Mouse (Mus musculus) embryonic fibroblast, embryonic 13.5 days (primary cell): Measurements from ENCODE around the gene Otx1. TPM values are rescaled to one million over a fixed set of nuclear protein-coding genes. Genes with fewer than 3 reads are reported as not detected.

ENCODE experiments used
- H3K27ac ChIP-seq: 2 replicates; pipeline ENCODE4 v1.5.1; 2012; ENCODE audit warnings: low read length, control low read depth, inconsistent platforms; ENCODE audit not compliant: insufficient read depth
- H3K4me1 ChIP-seq: 2 replicates; pipeline ENCODE4 v1.6.1; 2011; ENCODE audit warnings: low read length; ENCODE audit not compliant: control insufficient read depth, insufficient read depth
- H3K4me3 ChIP-seq: 2 replicates; pipeline ENCODE4 v1.5.1; 2011; ENCODE audit warnings: mild to moderate bottlenecking, control low read depth, low read length; ENCODE audit not compliant: insufficient read depth
- CTCF ChIP-seq: IDR thresholded peaks from 2 replicates; pipeline ENCODE4 v1.5.1; 2011; ENCODE audit warnings: mild to moderate bottlenecking, control low read depth, low read length, moderate library complexity, borderline replicate concordance; ENCODE audit not compliant: insufficient read depth
- POLR2A ChIP-seq: IDR thresholded peaks from 2 replicates; pipeline ENCODE4 v1.6.1; 2011; ENCODE audit warnings: low read depth, mild to moderate bottlenecking, control low read depth, low read length, moderate library complexity
- polyA plus RNA-seq: library from polyadenylated mRNA; stranded (reverse); fragments of >200 nt; gene quantifications from 2 replicates; pipeline ENCODE4 v1.2.4, GENCODE M21; 2011; ENCODE audit warnings: low read depth; ENCODE audit not compliant: missing spikeins, insufficient read length

Otx1 gene
- polyA plus RNA-seq, 1 experiment: not detected

DNA sequence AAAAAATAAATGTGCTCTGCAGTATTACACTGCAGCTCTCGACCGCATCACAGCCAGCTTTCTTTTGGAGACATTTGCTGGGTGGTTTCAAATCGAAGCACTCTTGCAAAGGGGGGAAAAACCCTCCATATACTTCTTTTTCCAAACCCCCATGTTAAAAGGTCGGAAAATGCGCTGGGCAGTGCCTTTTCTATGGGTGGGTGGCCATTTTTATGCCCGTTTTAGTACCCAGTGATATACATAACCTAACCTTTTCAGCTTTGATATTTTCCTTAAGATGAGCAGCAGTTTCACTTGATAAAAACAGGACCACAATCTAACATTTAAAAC lies 5.0 kb upstream of the Otx1 start:
- no peak overlapping the region for H3K27ac ChIP-seq
- H3K4me1 ChIP-seq: peaks cover 6% of the 10 kb centered on the region; the same call in 1 of the 2 replicates
- TF ChIP-seq POLR2A (no peak), CTCF (no peak)
- no peak overlapping the region for H3K4me3 ChIP-seq

DNA sequence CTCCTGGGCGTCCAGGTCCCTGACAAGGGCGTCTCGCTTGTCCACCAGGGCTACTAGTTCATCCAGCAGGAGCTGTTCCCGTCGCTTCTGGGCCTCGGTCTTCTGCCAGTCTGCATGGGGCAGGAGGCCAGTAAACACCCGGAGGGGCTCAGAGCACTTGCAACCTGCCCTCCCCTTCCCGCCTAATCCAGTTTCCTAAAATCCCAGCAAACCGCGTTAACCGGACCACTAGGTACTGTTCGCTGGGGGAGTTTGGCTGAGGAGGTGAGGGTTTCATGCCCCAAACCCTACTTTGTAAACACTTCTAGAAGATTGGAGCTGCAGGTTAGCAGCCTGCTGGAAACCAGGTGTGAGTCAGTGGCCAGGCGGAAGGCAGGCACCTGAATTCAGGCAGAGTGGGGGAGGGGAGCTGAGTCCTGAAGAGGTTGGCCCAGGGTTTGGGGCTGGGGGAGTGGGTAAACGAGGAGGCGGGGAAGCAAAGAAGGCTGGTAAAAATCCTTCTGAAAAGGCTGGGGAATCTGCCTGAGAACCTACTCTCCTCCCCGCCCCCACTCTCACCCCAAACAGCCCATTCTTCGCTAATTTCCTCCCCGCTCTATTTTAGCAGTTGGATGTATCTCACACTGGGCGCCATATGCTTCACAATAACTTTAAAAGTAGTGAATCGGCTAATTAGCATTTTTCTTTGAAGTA lies 4.5 kb upstream of the Otx1 start:
- Histone ChIP-seq H3K4me1 (peaks cover 6% of the 10 kb centered on the region; the same call in 1 of the 2 replicates), H3K4me3 (no peak overlapping the region), H3K27ac (no peak overlapping the region)
- TF ChIP-seq POLR2A (no peak), CTCF (no peak)

DNA sequence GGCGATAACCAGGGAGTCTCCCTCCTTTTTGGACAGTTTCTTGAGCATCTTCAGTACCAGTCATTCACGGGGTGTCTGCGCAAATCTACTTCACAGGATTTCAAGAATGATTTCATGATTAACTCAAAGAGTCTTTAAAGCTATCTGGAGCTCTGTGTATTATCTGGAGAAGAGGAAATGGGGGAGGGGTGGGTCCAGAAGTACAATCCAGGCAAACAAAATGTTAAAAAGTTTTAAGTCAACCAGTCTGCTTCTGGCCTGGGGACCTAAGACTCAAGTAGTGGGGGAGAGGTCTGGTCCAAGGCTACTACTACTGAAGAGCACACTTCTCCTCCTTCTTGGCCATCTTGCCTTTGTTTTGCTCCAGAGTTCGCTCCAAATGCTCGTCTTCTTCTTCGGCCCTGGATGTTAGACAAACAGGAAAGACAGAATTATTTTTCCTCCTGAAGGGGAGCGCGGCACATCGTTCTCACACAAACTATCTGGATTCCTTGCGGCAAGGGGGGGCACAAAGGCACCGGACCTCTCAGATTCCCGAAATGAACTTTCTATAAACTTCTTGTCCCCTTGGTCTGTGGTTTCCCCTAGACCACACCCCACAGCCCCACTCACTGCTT lies 3.9 kb upstream of the Otx1 start:
- peaks cover 6% of the 10 kb centered on the region; the same call in 1 of the 2 replicates for H3K4me1 ChIP-seq
- H3K4me3 ChIP-seq: no peak overlapping the region
- TF ChIP-seq CTCF: no peak
- no peak overlapping the region for H3K27ac ChIP-seq

DNA sequence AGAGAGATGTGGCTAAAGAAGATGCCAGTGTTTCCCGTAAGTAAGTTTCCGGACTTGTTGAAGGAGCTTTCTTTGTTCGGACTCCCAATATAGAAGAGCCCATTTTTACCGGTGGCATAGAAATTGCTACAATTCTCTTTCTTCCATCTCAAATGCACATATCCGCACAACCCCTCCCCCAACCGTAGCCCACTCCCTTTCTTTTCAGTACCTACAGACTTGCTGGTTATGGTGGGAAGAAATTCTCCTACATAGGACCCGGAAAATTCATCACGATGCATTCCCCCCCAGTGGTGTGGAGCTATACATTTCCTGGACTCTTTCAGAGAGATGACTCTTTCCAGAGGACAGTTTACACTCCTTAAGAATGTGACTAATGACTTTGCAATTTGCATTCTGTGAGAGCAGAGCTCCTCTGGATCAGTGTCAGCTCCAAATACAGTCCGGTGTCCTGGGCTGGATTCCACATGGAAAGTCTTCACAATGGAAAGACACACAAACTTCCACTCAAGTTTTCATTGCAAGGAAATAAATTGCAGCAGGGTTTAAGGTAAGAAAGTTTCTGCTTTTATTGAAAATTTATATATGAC lies 2.7 kb upstream of the Otx1 start:
- Histone ChIP-seq H3K27ac (no peak overlapping the region), H3K4me3 (no peak overlapping the region), H3K4me1 (peaks cover 6% of the 10 kb centered on the region; the same call in 1 of the 2 replicates)
- TF ChIP-seq POLR2A (no peak), CTCF (no peak)

DNA sequence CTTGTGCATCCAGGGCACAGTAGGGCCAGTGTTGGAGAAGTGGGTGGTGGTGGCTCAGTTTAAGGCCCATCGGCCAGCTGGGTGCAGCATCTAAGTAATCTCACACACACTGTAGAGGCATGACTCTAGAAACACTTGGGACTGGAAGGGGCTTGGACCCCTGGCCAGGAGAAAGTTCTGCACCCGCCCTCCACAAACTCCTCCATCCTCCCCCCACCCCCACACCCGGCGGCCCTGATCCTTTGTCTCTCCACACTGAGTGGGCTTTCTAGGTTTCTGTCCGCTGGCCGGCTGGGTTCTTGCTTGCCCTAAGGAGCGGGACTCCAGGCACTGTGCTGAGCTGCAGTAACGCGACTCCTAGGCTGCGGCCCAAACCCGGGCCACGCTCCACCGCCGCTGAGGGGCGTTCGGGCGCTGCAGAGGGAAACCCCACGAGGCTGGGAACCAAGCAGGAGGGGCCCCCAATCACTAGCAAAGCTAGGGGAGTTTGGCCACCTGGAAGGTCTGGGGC lies 1.7 kb upstream of the Otx1 start:
- Histone ChIP-seq H3K4me3 (no peak overlapping the region), H3K4me1 (peaks cover 6% of the 10 kb centered on the region; the same call in 1 of the 2 replicates), H3K27ac (no peak overlapping the region)
- TF ChIP-seq CTCF (no peak), POLR2A (no peak)

DNA sequence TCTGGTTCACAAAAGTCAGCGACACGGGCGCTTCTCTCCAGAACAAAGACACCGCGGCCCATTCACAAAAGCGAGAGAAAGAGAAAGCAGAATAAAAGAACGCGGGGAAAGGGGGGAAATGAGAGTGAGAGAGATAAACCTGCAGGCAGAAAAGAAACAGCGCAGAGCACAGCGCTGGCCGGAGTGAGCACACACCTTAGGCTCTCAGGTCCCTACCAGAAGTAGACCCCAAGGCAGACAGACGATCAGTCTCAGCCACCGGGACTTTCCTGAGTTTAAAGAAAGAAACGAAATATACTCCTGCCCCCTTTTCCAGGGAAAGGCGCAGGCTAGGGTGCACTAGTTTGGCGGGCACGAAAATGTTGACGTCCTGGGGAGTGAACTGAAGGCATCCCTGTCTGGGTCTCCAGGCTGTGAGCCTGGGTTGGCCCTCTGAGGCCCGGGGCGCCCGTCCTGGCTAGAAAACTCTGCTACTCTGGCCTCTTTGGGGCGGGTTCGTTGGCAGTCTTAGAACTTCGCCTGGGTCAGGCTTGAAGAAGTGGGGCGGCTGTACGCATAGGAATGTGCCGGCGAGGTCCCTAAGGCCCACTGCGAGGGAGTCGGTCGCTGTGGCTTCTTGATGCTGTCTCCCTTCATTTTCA lies 764 bp upstream of the Otx1 start:
- peaks cover 5% of the 10 kb centered on the region; the same call in 1 of the 2 replicates for H3K4me1 ChIP-seq
- no peak overlapping the region for H3K27ac ChIP-seq
- peak overlapping the region; percentile 43; the same call in 1 of the 2 replicates for H3K4me3 ChIP-seq
- TF ChIP-seq POLR2A (no peak), CTCF (no peak)

DNA sequence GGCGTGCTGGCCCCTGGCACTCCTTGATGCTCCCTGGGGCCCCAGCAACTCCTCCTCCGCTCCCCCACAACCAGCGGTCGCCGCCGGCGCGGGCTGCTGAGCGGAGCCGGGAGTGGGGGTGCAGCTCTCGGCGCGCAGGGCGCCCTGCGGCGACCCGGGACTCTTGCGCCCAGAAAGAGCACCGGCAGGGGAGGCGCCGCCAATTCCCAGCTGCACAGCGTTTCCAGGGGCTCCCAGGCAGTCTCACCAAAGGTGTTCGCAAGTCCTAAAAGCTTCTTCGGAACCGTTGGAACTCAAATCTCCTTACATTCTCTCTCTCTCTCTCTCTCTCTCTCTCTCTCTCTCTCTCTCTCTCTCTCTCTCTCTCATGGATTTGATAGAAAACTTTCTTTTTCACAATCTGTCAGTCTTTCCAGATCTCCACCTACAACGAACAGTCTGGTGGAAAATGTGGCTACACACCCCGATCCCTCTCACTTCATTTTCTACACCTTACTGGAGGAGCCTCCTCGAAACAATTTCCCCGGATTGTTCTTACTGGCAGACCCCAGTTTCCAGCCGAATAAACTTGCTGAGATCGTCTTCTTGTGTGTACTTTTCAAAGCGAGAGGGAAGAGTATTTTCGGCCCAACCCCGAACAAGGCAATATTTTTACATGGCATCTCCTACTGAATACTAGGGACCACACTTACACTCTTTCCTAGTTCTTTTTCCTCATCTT lies 475 bp downstream of the Otx1 start:
- Histone ChIP-seq H3K4me1 (no peaks in the 10 kb centered on the region), H3K4me3 (peak overlapping the region; percentile 43), H3K27ac (no peak overlapping the region)
- TF ChIP-seq CTCF (no peak), POLR2A (no peak)

DNA sequence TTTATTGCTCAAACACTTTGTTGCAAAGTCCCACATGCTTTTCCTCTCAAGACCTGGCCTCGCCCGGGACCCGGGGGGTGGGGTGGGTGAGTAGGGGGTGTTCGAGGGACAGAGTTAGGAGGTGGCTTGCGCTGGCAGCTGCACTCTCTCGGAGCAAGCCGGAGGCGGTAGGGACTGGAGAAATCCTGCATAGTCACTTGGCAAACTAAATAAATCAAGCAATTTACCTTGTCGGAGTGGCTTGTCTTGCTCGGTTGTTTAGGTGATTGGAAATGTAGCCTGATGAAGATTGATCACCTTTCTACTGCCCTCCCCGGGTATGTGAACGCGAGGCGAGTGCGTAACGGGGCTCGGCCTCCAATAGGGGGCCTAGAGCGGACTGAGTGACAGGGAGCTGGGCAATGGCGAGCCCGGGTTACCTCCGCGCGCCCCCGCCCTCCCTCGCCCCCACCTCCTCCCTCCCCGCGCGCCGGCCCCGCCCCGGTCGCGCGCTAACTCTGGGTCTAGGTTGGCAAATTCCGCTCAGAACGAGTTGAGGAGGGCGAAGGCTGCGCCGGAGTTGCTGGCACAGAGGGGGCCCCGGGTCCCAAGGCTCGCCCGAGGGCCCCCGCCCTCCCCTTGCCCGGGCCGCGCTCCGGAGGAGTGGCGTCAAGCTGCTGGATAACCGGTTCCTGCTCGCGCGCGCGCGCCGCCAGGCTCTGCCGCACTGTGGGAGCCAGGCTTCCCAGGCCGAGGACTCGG lies 1.2 kb downstream of the Otx1 start:
- peak overlapping the region; percentile 45 for H3K4me3 ChIP-seq
- H3K27ac ChIP-seq: no peak overlapping the region
- no peaks in the 10 kb centered on the region for H3K4me1 ChIP-seq
- TF ChIP-seq CTCF (no peak), POLR2A (no peak)
